Mouse (Mus musculus) skeletal muscle tissue, adult 2 months (tissue): ENCODE data around the gene 1600002K03Rik.

ENCODE experiments used
- DNase-seq: peaks from one replicate; pipeline ENCODE4 v3.0.0-alpha.2; 2012; ENCODE audit warnings: low read depth, low spot score

Gene 1600002K03Rik

GRCm38 (mm10) chr10:80172527-80173292 lies at the start of gene 1600002K03Rik:
Gene 1600002K03Rik, plus strand, starts transcription at chr10:80172944.
- peak; percentile 88 for DNase-seq

GRCm38 (mm10) chr10:80123932-80124562 lies 48.7 kb upstream of the 1600002K03Rik start:
- no peak for DNase-seq

- DNase-seq = no peak
Measured at GRCm38 (mm10) chr10:80127920-80128319, 44.8 kb upstream of the 1600002K03Rik start.

- DNase-seq = no peak
Measured at GRCm38 (mm10) chr10:80129846-80130245, 42.9 kb upstream of the 1600002K03Rik start.

GRCm38 (mm10) chr10:80130403-80131031 lies 42.2 kb upstream of the 1600002K03Rik start:
- no peak for DNase-seq

GRCm38 (mm10) chr10:80131316-80131951 lies 41.3 kb upstream of the 1600002K03Rik start:
- no peak for DNase-seq

GRCm38 (mm10) chr10:80131952-80132350 lies 40.8 kb upstream of the 1600002K03Rik start:
- DNase-seq = no peak

- peak; percentile 71 for DNase-seq
Measured at GRCm38 (mm10) chr10:80133226-80133849, 39.4 kb upstream of the 1600002K03Rik start.

- no peak for DNase-seq
Measured at GRCm38 (mm10) chr10:80134421-80134820, 38.3 kb upstream of the 1600002K03Rik start.

- no peak for DNase-seq
Measured at GRCm38 (mm10) chr10:80135161-80135560, 37.6 kb upstream of the 1600002K03Rik start.

GRCm38 (mm10) chr10:80135641-80136040 lies 37.1 kb upstream of the 1600002K03Rik start:
- DNase-seq = no peak

- DNase-seq = no peak
Measured at GRCm38 (mm10) chr10:80136179-80136951, 36.4 kb upstream of the 1600002K03Rik start.

GRCm38 (mm10) chr10:80136952-80137625 lies 35.7 kb upstream of the 1600002K03Rik start:
- DNase-seq = no peak

GRCm38 (mm10) chr10:80137626-80138552 lies 34.9 kb upstream of the 1600002K03Rik start:
- DNase-seq = no peak

GRCm38 (mm10) chr10:80138553-80139438 lies 33.9 kb upstream of the 1600002K03Rik start, which contains the start of gene Atp5d:
Gene Atp5d, plus strand, starts transcription at chr10:80138632.
- DNase-seq = no peak

- DNase-seq = no peak
Measured at GRCm38 (mm10) chr10:80139439-80139775, 33.3 kb upstream of the 1600002K03Rik start.

- no peak for DNase-seq
Measured at GRCm38 (mm10) chr10:80139975-80140665, 32.6 kb upstream of the 1600002K03Rik start.

GRCm38 (mm10) chr10:80140666-80141035 lies 32.1 kb upstream of the 1600002K03Rik start, which contains the start of gene Cbarp:
Gene Cbarp, minus strand, starts transcription at chr10:80140835.
- no peak for DNase-seq
